Mouse (Mus musculus): ENCODE results near the gene Prm3. TPM values are rescaled to one million over a fixed set of nuclear protein-coding genes. Genes with fewer than 3 reads are reported as not detected.
"Not testable (repeated sequence)": the region's sequence is repeated elsewhere in the genome, so short reads cannot be mapped to it uniquely, and the experiment has no call there.

Gene Prm3
- polyA plus RNA-seq, 1 experiment from 2014 or later = not detected

DNA sequence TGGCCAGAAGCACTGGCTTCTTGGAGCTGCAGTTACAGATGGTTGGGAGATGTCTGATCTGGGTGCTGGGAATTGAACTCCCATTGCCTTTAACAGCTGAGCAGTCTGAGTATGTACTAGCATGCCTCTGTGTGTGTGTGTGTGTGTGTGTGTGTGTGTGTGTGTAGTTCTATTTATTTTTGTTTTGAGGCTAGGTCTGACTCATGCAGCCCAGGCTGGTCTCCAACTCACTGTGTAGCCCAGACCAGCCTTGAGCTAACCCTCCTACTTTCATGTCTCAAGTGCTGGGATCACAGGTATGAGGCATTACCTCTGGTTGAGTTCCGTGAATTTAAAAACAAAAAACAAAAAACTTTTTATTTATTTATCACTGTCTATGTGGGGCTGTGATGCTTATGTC lies 33.8 kb upstream of the Prm3 start:
- Histone ChIP-seq H3K4me3 (no peak overlapping the region), H3K27me3 (no peaks in the 10 kb centered on the region), H3K9ac (no peak overlapping the region), H3K4me1 (replicated peaks) (no peaks in the 10 kb centered on the region), H3K27ac (replicated peaks) (no peak overlapping the region), H3K36me3 (no peaks in the 10 kb centered on the region), H3K9me3 (no peaks in the 10 kb centered on the region), H3K4me2 (no peak overlapping the region)
- WGBS = 94% methylated on average over 1 of the region's 1 CpGs
- ATAC-seq (ENCODE audit: low read depth) = no peak

DNA sequence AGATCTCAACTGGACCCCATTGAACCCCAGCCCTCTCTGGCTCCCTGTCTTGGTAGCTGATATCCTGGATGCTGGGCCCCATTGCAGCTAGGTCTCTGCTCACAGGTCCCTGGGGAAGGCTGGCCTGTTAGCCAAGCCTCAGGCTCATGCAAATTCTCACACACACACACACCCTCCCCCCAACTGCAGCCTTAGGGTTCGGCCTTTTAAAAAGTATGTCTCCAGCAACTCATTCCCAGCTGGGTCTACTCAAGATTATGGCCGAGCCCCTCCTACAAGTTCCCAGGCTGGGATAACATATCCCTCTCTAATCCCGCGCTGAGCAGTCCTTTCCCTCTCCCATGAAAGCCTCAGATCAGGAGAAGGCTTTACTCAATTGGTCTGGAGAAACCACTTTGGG lies 30.7 kb upstream of the Prm3 start:
- no peaks in the 10 kb centered on the region for H3K9me3 ChIP-seq
- H3K9ac ChIP-seq = no peak overlapping the region
- 74% methylated on average over 4 of the region's 4 CpGs for WGBS
- no peak for ATAC-seq (ENCODE audit: low read depth)
- no peak overlapping the region for H3K27ac ChIP-seq (replicated peaks)
- H3K4me1 ChIP-seq (replicated peaks) = no peaks in the 10 kb centered on the region
- no peak overlapping the region for H3K4me2 ChIP-seq
- no peak overlapping the region for H3K4me3 ChIP-seq
- H3K36me3 ChIP-seq = no peaks in the 10 kb centered on the region
- H3K27me3 ChIP-seq = no peaks in the 10 kb centered on the region

GRCm38 (mm10) chr16:10819966-10820365 lies 29.3 kb upstream of the Prm3 start:
- WGBS = 75% methylated on average over 3 of the region's 3 CpGs
- H3K36me3 ChIP-seq = no peaks in the 10 kb centered on the region
- no peak overlapping the region for H3K4me2 ChIP-seq
- ATAC-seq (ENCODE audit: low read depth) = no peak
- no peak overlapping the region for H3K9ac ChIP-seq
- H3K27ac ChIP-seq (replicated peaks) = no peak overlapping the region
- H3K27me3 ChIP-seq = no peaks in the 10 kb centered on the region
- H3K4me3 ChIP-seq = no peak overlapping the region
- H3K9me3 ChIP-seq = no peaks in the 10 kb centered on the region
- no peaks in the 10 kb centered on the region for H3K4me1 ChIP-seq (replicated peaks)

DNA sequence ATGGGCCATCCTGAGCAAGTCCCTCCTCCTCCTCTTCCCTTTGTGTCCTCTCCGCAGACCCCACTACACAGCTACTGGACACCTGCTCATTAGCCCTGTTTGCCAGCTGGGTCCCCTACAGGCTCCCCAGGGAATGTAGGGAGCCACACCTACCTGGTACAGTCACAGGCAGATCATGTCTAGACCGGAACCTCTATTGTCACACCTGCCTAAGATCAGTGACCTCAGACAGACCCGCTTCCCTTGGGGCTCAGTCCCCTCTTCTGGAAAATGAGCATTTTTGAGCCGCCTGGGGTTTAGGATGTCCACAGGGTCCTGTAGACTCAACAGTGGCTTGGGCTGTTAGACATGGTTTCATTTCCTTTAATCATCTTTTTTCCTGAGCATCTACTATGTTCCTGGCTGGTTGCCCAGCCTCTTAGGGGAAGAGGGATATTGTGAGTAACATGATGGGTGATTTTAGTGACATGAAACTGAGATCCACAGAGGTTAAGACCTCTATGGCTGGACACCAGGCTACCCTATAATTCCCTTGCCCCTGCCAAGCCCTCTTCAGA lies 27.9 kb upstream of the Prm3 start:
- ATAC-seq (ENCODE audit: low read depth) = no peak
- Histone ChIP-seq H3K4me3 (no peak overlapping the region), H3K9ac (no peak overlapping the region), H3K4me1 (replicated peaks) (no peaks in the 10 kb centered on the region), H3K27me3 (no peaks in the 10 kb centered on the region), H3K4me2 (no peak overlapping the region), H3K36me3 (no peaks in the 10 kb centered on the region), H3K27ac (replicated peaks) (no peak overlapping the region), H3K9me3 (no peaks in the 10 kb centered on the region)
- 75% methylated on average over 4 of the region's 4 CpGs for WGBS

GRCm38 (mm10) chr16:10814864-10815263 lies 24.1 kb upstream of the Prm3 start:
- Histone ChIP-seq H3K9ac (no peak overlapping the region), H3K27ac (replicated peaks) (no peak overlapping the region), H3K9me3 (no peaks in the 10 kb centered on the region), H3K4me3 (no peak overlapping the region), H3K36me3 (no peaks in the 10 kb centered on the region), H3K27me3 (no peaks in the 10 kb centered on the region), H3K4me1 (replicated peaks) (no peaks in the 10 kb centered on the region), H3K4me2 (no peak overlapping the region)
- WGBS = 89% methylated on average over 4 of the region's 4 CpGs
- ATAC-seq (ENCODE audit: low read depth) = no peak

GRCm38 (mm10) chr16:10813726-10814125 lies 23.0 kb upstream of the Prm3 start:
- no peak overlapping the region for H3K27ac ChIP-seq (replicated peaks)
- H3K9me3 ChIP-seq = no peaks in the 10 kb centered on the region
- no peaks in the 10 kb centered on the region for H3K27me3 ChIP-seq
- no peak overlapping the region for H3K4me3 ChIP-seq
- 86% methylated on average over 4 of the region's 4 CpGs for WGBS
- H3K36me3 ChIP-seq = no peaks in the 10 kb centered on the region
- H3K4me2 ChIP-seq = no peak overlapping the region
- no peak for ATAC-seq (ENCODE audit: low read depth)
- no peak overlapping the region for H3K9ac ChIP-seq
- no peaks in the 10 kb centered on the region for H3K4me1 ChIP-seq (replicated peaks)

GRCm38 (mm10) chr16:10812865-10813371 lies 22.2 kb upstream of the Prm3 start, which contains the start of gene Gm11172:
Gene Gm11172 (plus strand): TSS chr16:10812915.
- 92% methylated on average over 2 of the region's 2 CpGs for WGBS

GRCm38 (mm10) chr16:10810376-10810775 lies 19.7 kb upstream of the Prm3 start:
- Histone ChIP-seq H3K27me3 (no peaks in the 10 kb centered on the region), H3K4me1 (replicated peaks) (0 out of 2 replicates have a peak, but pooled peaks cover 6% of the 10 kb centered on the region), H3K9me3 (no peaks in the 10 kb centered on the region), H3K4me2 (no peak overlapping the region), H3K27ac (replicated peaks) (no peak overlapping the region), H3K4me3 (no peak overlapping the region), H3K36me3 (no peaks in the 10 kb centered on the region), H3K9ac (no peak overlapping the region)
- WGBS = 100% methylated on average over 1 of the region's 1 CpGs
- ATAC-seq (ENCODE audit: low read depth) = no peak

More at GRCm38 (mm10) chr16:10812865-10813371, 22.2 kb upstream of the Prm3 start, which contains the start of gene Gm11172:
- no peak within 1 kb of the TSS; the same call in 1 of the 2 replicates for H3K27ac ChIP-seq (replicated peaks)
- no peak for ATAC-seq (ENCODE audit: low read depth)
- H3K9ac ChIP-seq = no peak within 1 kb of the TSS
- no peak within 1 kb of the TSS for H3K4me2 ChIP-seq
- H3K27me3 ChIP-seq = no peaks in the 10 kb centered on the region
- H3K4me3 ChIP-seq = no peak within 1 kb of the TSS
- H3K9me3 ChIP-seq = no peaks in the 10 kb centered on the region
- no peaks in the 10 kb centered on the region for H3K4me1 ChIP-seq (replicated peaks)
- no peaks in the 10 kb centered on the region for H3K36me3 ChIP-seq

- 75% methylated on average over 10 of the region's 10 CpGs for WGBS
Measured at GRCm38 (mm10) chr16:10805789-10806527, 15.2 kb upstream of the Prm3 start, which contains the start of gene Prm1. Gene Prm1 (minus strand): TSS chr16:10805839.

GRCm38 (mm10) chr16:10802420-10802819 lies 11.7 kb upstream of the Prm3 start:
- H3K27me3 ChIP-seq; H3K4me1 ChIP-seq (replicated peaks); H3K36me3 ChIP-seq; H3K9me3 ChIP-seq; H3K4me3 ChIP-seq; H3K27ac ChIP-seq (replicated peaks); ATAC-seq (ENCODE audit: low read depth); H3K4me2 ChIP-seq; H3K9ac ChIP-seq: not testable (repeated sequence)
- WGBS = 86% methylated on average over 3 of the region's 3 CpGs

More at GRCm38 (mm10) chr16:10805789-10806527, 15.2 kb upstream of the Prm3 start, which contains the start of gene Prm1:
- H3K27me3 ChIP-seq = no peaks in the 10 kb centered on the region
- H3K4me3 ChIP-seq = no peak within 1 kb of the TSS
- H3K9ac ChIP-seq = no peak within 1 kb of the TSS
- H3K4me2 ChIP-seq = no peak within 1 kb of the TSS
- H3K36me3 ChIP-seq = no peaks in the 10 kb centered on the region
- H3K9me3 ChIP-seq = no peaks in the 10 kb centered on the region
- ATAC-seq (ENCODE audit: low read depth) = no peak
- no peak within 1 kb of the TSS for H3K27ac ChIP-seq (replicated peaks)
- H3K4me1 ChIP-seq (replicated peaks) = 0 out of 2 replicates have a peak, but pooled peaks cover 6% of the 10 kb centered on the region

GRCm38 (mm10) chr16:10796034-10796433 lies 5.3 kb upstream of the Prm3 start, which contains the start of gene Prm2:
Gene Prm2 (minus strand): TSS chr16:10796134.
- no peak within 1 kb of the TSS for H3K4me2 ChIP-seq
- no peak for ATAC-seq (ENCODE audit: low read depth)
- no peak within 1 kb of the TSS for H3K4me3 ChIP-seq
- no peaks in the 10 kb centered on the region for H3K36me3 ChIP-seq
- H3K27me3 ChIP-seq = peaks cover 23% of the 10 kb centered on the region
- WGBS = 80% methylated on average over 6 of the region's 6 CpGs
- no peak within 1 kb of the TSS for H3K9ac ChIP-seq
- H3K9me3 ChIP-seq = no peaks in the 10 kb centered on the region
- no peaks in the 10 kb centered on the region for H3K4me1 ChIP-seq (replicated peaks)
- no peak within 1 kb of the TSS for H3K27ac ChIP-seq (replicated peaks)

DNA sequence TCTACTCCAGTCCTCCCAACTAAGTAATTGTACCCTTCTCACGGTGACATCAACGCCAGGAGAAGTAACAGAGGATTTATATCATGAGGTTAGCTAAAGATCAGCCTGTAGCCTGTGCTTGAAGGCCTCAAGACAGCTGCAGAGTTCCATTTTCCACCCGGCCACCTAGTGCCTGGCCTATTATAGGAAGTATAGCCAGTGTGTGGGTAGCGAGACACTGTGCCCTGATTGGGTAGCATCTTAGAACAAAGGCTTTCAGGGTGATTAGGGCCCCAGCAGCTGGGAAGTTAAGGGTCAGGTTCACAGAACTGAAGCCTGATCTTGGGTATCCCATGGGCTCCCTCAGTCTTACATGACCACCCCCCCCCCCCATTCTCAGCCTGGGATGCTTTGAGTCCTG lies 1.8 kb downstream of the Prm3 start:
- Histone ChIP-seq H3K27me3 (peaks cover 9% of the 10 kb centered on the region), H3K9me3 (no peaks in the 10 kb centered on the region), H3K9ac (no peak overlapping the region), H3K4me2 (no peak overlapping the region), H3K27ac (replicated peaks) (no peak overlapping the region), H3K4me3 (no peak overlapping the region), H3K36me3 (no peaks in the 10 kb centered on the region), H3K4me1 (replicated peaks) (peaks cover 24% of the 10 kb centered on the region)
- no peak for ATAC-seq (ENCODE audit: low read depth)
- 43% methylated on average over 4 of the region's 4 CpGs for WGBS

Measured in neural tube, embryonic 13.5 days (tissue).